Mouse (Mus musculus): ENCODE measurements at regions not wholly inside any gene's neighbourhood (a gene's known extent, or its start where the extent isn't known, plus 50 kb on each side); places are given as distances from the start of the nearest gene placed in this dataset.
A peak's percentile ranks its signal among the peaks of the same experiment; 100 is the strongest.
"Not testable (repeated sequence)": the region's sequence is repeated elsewhere in the genome, so short reads cannot be mapped to it uniquely, and the experiment has no call there.

- no peak for DNase-seq (ENCODE audit: extremely low spot score, low read depth, low spot score)
Measured at GRCm38 (mm10) chr17:82377176-82377592, 639.0 kb upstream of the Slc8a1 start.

DNA sequence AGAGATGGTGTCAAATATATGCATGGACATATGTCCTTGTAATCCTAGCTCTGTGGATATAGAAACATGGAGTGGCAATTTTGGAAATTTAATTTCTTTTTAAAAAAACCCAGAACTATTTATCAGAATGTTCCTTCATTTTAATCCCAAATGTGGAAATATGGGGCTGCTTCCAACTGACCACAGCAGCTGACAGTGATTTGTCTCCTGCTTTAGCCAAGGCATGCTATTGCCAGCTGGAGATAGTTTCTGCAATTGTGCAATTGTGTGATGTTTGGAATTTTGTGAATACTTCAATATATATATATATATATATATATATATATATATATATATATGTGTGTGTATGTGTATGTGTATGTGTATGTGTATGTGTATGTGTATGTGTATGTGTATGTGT lies 629.7 kb upstream of the Slc8a1 start:
- DNase-seq (ENCODE audit: extremely low spot score, low read depth, low spot score), result no peak

DNA sequence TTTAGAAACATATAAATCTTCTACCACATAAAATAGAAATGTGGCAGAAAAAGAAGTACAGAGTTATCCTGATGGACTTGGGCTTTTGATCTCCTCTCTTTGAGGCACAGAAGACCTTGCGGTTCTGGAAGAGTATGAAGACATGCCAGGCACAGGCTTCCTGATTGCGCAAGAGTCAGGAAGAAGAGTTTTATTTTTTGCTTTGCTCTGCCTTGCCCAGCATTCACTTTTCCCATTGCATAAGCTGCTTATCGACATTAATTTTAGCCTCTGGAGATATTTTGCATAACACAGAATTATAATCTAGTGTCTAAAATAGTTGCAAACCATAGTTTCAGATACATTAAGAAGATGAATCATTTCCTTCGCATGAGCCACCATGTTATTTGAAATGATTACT lies 627.8 kb upstream of the Slc8a1 start:
- DNase-seq (ENCODE audit: extremely low spot score, low read depth, low spot score), result no peak

DNA sequence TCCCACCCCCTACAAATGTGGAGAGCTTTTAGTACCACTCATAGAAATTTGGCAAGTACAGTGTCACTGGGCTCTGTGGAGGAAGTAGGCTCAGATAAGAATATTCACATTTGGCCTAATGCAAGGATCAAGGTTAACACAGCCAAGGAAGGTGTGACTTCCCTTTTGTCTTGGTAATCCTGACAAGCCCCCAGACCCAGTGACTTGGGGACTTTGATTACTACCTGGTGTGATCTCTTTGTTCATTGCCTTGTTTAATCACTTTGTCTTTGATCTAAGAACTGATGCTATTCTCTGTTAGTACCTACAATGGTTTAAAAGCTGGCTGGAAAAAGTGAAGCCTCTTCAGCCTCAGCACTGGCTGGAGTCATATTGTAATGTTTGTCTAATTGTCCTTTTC lies 610.5 kb upstream of the Slc8a1 start:
- DNase-seq (ENCODE audit: extremely low spot score, low read depth, low spot score), result no peak

GRCm38 (mm10) chr17:82331429-82331828 lies 593.3 kb upstream of the Slc8a1 start:
- no peak for DNase-seq (ENCODE audit: extremely low spot score, low read depth, low spot score)

DNA sequence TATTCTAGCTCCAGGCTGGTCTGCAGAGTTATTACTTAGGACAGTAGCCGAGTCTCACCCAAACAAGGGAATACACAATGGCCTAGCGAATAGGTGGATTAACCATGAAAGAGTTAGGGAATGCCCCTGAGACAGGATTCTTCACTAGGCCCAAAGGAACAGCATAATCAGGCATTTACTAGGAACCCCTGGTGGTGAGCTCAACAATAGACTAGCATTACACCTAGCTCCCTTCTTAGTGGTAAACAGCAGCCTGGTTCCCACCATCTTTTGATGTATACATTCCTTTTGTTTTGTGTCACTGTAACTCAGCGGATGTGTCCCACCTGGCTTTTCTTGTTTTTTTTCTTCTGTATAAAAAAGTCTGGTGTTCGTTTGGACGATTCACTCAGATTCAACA lies 574.0 kb upstream of the Slc8a1 start:
- DNase-seq (ENCODE audit: extremely low spot score, low read depth, low spot score), result no peak

DNA sequence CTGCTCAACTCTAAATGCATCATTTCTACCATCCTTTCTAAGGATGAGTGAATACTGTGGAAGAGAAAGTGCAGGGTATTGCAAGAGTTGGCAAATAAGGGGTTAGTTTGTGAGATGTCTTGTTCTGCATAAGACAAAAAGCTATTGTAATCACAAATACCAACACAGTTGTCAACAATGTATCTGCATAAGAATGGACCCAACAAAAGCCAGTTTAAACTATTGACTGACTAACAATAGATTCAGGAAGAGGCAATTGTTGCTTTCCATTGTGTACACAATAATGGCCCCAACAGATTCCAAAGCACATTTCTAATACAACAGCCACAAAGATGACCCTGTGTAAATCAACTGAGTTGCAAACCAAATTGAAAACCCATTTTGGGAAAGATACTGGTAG lies 568.2 kb upstream of the Slc8a1 start:
- DNase-seq (ENCODE audit: extremely low spot score, low read depth, low spot score), result no peak

DNA sequence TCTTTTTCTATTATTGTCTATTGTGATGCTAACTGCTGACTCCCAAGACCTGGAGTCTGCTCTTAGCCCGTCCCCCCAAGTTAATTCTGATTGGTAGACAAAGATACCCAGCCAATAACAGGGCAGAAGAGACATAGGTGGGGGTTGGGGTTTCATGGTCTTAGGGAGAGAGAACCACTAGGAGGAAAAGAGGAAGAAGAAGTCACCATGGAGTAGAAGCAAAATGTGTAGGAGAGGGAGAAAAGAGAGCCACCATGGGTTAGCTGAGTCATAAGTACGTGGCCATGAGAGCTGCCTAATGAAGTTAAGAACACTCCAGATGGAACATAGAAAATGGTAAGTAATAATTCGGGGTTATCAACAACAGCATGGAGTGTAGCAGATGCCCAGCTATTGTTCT lies 539.6 kb upstream of the Slc8a1 start:
- DNase-seq (ENCODE audit: extremely low spot score, low read depth, low spot score), result no peak

DNA sequence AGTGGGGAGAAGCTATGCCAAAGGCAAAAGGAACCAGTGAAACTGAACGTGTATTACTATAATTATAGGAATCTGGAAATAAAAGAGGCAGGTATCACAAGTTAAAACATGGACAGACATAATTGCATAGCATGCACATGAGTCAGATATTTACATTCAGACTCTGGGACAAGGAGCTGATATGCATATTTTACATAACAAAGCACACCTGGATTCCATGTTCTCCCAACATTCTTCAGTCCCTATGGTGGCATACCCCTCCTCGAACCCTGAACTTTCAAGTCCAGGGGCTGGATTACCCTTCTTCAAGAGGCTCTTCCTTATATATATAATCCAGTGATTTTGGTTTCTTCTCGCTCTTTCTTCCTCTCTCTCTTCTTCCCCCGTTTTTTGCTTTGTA lies 535.8 kb upstream of the Slc8a1 start:
- no peak for DNase-seq (ENCODE audit: extremely low spot score, low read depth, low spot score)

DNA sequence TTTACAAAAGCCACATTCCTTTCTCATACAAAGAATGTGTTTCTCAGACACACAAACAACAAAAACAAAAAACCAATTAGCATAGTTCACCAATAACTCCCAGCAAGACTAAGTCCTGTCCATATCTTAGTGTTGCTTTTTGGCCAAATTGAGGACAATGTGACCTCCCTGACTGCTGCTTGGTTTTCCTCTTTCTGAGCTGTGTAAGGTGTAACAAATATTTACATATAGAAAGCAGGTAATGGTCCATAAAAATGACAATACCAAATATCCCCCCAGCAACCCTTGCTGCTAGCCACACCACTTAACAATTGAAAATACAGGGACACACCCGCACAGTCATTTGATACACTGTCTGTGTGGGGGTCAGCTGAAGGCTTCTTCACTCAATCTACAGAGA lies 534.7 kb upstream of the Slc8a1 start:
- no peak for DNase-seq (ENCODE audit: extremely low spot score, low read depth, low spot score)

- not testable (repeated sequence) for DNase-seq (ENCODE audit: extremely low spot score, low read depth, low spot score)
Measured at GRCm38 (mm10) chr17:82266842-82267241, 528.7 kb upstream of the Slc8a1 start.

- no peak for DNase-seq (ENCODE audit: extremely low spot score, low read depth, low spot score)
Measured at GRCm38 (mm10) chr17:82252362-82252761, 514.2 kb upstream of the Slc8a1 start.

DNA sequence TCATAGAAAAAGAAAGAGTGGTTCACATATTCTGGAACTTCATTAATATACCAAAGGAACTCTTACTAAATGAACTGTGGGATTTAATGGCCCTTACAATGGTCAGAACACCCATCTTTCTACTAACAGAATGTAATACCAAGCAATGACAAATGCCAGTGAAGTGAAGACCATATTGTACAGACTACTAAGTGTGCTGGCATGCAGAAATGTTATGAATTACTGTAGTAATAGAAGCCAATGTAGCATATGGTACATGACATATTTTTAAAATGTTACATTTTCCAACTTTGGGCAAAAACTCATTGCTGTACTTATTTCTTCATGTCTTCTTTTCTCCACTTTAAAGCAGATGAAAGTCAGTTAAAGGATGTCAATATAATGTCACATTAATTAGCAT lies 513.7 kb upstream of the Slc8a1 start:
- no peak for DNase-seq (ENCODE audit: extremely low spot score, low read depth, low spot score)

GRCm38 (mm10) chr17:82238361-82238760 lies 500.2 kb upstream of the Slc8a1 start:
- no peak for DNase-seq (ENCODE audit: extremely low spot score, low read depth, low spot score)

DNA sequence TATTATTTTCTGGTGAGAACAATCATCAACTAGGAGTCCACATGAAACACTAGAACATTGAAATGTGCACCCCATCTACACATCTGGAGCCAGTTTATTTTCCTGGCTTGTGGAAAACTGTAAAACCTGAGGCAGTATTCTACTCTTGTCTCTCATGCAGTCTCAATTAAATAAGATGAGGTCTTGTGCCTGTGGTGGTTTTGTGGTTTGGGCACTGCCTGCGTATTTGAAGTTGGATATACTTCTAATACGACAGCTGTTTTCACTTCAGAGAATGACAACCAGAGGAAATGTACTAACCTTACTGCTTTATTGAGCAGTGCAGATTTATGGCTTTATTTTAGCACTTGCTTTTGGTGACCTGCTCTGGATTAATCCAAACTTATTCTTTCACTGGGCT lies 499.3 kb upstream of the Slc8a1 start:
- DNase-seq (ENCODE audit: extremely low spot score, low read depth, low spot score), result peak; percentile 71

DNA sequence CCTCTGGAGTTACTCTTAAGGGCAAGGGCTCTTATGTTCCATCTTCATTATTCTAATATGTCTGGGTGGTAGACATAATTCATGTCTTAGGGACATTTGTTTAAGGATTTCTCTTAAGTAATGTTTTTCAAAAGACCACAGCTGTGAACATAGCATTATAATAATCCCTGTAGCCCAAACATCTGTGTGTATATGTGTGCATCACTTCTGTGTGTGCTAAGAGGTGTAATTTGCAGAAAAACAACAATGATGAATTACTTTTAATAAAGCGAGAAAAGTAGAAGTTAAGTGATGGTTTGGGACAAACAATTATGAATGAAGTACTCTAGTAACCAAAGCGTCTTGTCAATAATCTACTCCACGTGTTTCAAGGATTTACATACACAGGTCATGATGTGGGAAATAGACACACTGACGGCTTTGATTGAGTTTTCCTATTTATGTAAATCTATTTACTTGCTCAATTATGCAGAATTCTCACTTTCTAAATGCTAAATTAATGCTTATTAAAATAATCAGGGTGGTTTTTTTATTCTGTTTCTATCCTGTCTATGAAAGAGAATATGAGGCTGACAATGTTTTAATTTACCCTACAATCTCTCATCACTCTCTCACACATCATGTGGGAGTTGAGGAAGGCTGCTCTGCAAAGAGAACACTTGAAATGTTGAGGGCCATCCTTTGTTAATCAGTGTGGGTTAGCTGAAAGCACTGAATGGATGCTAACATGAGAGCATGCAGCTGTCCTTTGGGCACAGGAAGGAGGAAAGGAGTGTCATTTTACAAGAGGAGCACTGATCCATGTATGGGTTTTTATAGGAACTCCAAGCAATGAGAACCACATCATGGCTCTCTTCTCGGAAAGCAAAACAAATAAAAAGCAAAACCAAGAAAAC lies 477.8 kb upstream of the Slc8a1 start:
- DNase-seq (ENCODE audit: extremely low spot score, low read depth, low spot score), result no peak

- no peak for DNase-seq (ENCODE audit: extremely low spot score, low read depth, low spot score)
Measured at GRCm38 (mm10) chr17:82199981-82200380, 461.8 kb upstream of the Slc8a1 start.

DNA sequence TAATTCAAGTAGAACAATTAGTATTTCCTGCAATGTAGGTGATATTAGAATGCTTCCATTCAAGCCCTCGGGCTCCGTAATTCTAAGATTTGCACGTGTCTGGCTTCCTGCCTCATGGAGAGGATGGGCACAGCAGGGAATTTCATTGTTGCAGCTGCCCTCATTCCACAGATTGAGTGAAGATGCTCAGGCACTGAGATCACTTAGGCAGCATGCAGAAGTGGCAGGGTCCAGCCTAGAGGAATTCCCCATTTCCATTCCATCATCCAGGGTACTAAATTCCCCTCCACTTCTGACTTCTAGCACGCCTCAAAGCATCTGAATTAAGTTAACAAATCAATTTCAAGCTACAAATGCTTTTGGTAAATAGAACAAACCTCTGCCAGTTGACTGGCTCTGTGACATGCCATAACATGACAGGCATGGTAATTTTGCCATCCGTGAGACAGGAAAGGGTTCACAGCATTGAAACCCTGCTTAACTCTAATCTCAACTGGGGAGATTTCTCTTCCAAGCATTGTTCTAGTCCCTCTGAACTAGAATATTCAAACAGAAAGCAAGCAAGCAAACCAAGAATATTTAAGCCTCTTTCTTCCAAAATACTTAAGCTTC lies 461.0 kb upstream of the Slc8a1 start:
- no peak for DNase-seq (ENCODE audit: extremely low spot score, low read depth, low spot score)

GRCm38 (mm10) chr17:82184261-82184660 lies 446.1 kb upstream of the Slc8a1 start:
- no peak for DNase-seq (ENCODE audit: extremely low spot score, low read depth, low spot score)

GRCm38 (mm10) chr17:82171216-82171615 lies 433.0 kb upstream of the Slc8a1 start:
- no peak for DNase-seq (ENCODE audit: extremely low spot score, low read depth, low spot score)

- no peak for DNase-seq (ENCODE audit: extremely low spot score, low read depth, low spot score)
Measured at GRCm38 (mm10) chr17:82153446-82153845, 415.3 kb upstream of the Slc8a1 start.

- no peak for DNase-seq (ENCODE audit: extremely low spot score, low read depth, low spot score)
Measured at GRCm38 (mm10) chr17:82134843-82135242, 396.7 kb upstream of the Slc8a1 start.

GRCm38 (mm10) chr17:82132941-82133340 lies 394.8 kb upstream of the Slc8a1 start:
- DNase-seq (ENCODE audit: extremely low spot score, low read depth, low spot score), result no peak

Data from hindlimb bud, embryonic 11.5 days (tissue).